Mouse (Mus musculus) liver, embryonic 14.5 days (tissue): ENCODE measurements around the gene Ankrd31.

ENCODE experiments used
- CTCF ChIP-seq: IDR thresholded peaks from 2 replicates; pipeline ENCODE4 v1.5.1; 2016; ENCODE audit warnings: antibody characterized with exemption, low read depth, control low read depth
- EP300 ChIP-seq: IDR thresholded peaks from 2 replicates; pipeline ENCODE4 v1.6.1; 2016; ENCODE audit warnings: antibody characterized with exemption, low read depth

DNA sequence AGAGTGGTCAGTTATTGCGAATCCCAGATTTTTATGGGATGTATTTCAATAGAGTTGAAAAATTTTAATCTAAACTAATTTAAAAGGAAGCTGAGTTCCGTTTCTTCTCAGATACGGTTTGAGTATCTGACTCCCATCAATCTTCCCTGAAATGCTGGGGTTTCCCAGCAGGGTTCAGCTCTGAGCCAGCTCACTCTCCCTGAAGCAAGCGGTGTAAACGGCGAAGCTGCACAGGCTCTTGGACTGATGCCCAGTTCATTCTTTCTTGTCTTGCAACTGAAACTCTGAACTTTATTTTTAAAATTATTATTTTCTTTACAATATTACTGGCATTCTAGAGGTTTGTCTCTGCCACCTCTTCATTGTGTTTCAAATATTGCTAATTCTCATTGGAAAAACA lies 2.0 kb upstream of the Ankrd31 start:
- TF ChIP-seq CTCF (no peak), EP300 (no peak)
